Mouse (Mus musculus): ENCODE results near the gene Sirt4. TPM values are rescaled to one million over a fixed set of nuclear protein-coding genes. Genes with fewer than 3 reads are reported as not detected.
"Not testable (repeated sequence)": the region's sequence is repeated elsewhere in the genome, so short reads cannot be mapped to it uniquely, and the experiment has no call there.

Gene Sirt4
- polyA plus RNA-seq, 1 experiment from 2014 or later: 28.1 TPM

- ATAC-seq (ENCODE audit: insufficient number of reproducible peaks, insufficient read depth, low FRiP score, low TSS enrichment, low read depth): no peak
- 4% methylated on average over 15 of the region's 15 CpGs for WGBS
- peak overlapping the region; percentile 10; the same call in 1 of the 2 replicates for H3K4me3 ChIP-seq
- 0 out of 2 replicates have a peak, but pooled peaks cover 7% of the 10 kb centered on the region for H3K36me3 ChIP-seq
- H3K4me2 ChIP-seq: peak overlapping the region; percentile 53
- peak overlapping the region; percentile 71; the same call in 1 of the 2 replicates for H3K27ac ChIP-seq
- no peaks in the 10 kb centered on the region for H3K27me3 ChIP-seq
- peaks cover 66% of the 10 kb centered on the region for H3K4me1 ChIP-seq
- H3K9me3 ChIP-seq: no peaks in the 10 kb centered on the region
- peak overlapping the region; percentile 41 for H3K9ac ChIP-seq
These were observed 39.4 kb upstream of the Sirt4 start for GRCm38 (mm10) chr5:115523971-115524370.

- Histone ChIP-seq H3K27me3 (no peaks in the 10 kb centered on the region), H3K9ac (no peak overlapping the region), H3K27ac (peak overlapping the region; percentile 71), H3K9me3 (no peaks in the 10 kb centered on the region), H3K4me2 (no peak overlapping the region), H3K4me3 (no peak overlapping the region), H3K36me3 (0 out of 2 replicates have a peak, but pooled peaks cover 5% of the 10 kb centered on the region), H3K4me1 (peaks cover 63% of the 10 kb centered on the region)
- WGBS: 67% methylated on average over 15 of the region's 15 CpGs
- no peak for ATAC-seq (ENCODE audit: insufficient number of reproducible peaks, insufficient read depth, low FRiP score, low TSS enrichment, low read depth)
These were observed 38.5 kb upstream of the Sirt4 start for GRCm38 (mm10) chr5:115522981-115523499.

- H3K4me1 ChIP-seq: peaks cover 62% of the 10 kb centered on the region
- 0 out of 2 replicates have a peak, but pooled peaks cover 7% of the 10 kb centered on the region for H3K36me3 ChIP-seq
- 0 out of 2 replicates have a peak overlapping the region, but pooled peaks have one; percentile 27 for H3K9ac ChIP-seq
- no peak overlapping the region for H3K4me2 ChIP-seq
- no peak for ATAC-seq (ENCODE audit: insufficient number of reproducible peaks, insufficient read depth, low FRiP score, low TSS enrichment, low read depth)
- no peaks in the 10 kb centered on the region for H3K9me3 ChIP-seq
- no peak overlapping the region for H3K4me3 ChIP-seq
- no peaks in the 10 kb centered on the region for H3K27me3 ChIP-seq
- peak overlapping the region; percentile 71 for H3K27ac ChIP-seq
- 55% methylated on average over 4 of the region's 4 CpGs for WGBS
These were observed 38.0 kb upstream of the Sirt4 start for GRCm38 (mm10) chr5:115522531-115522930.

- H3K36me3 ChIP-seq: peaks cover 12% of the 10 kb centered on the region; the same call in 1 of the 2 replicates
- WGBS: 44% methylated on average over 20 of the region's 21 CpGs
- no peaks in the 10 kb centered on the region for H3K27me3 ChIP-seq
- H3K4me3 ChIP-seq: no peak overlapping the region
- no peak overlapping the region for H3K9ac ChIP-seq
- H3K4me2 ChIP-seq: no peak overlapping the region
- peaks cover 62% of the 10 kb centered on the region for H3K4me1 ChIP-seq
- no peak for ATAC-seq (ENCODE audit: insufficient number of reproducible peaks, insufficient read depth, low FRiP score, low TSS enrichment, low read depth)
- H3K27ac ChIP-seq: peak overlapping the region; percentile 71
- no peaks in the 10 kb centered on the region for H3K9me3 ChIP-seq
These were observed 37.3 kb upstream of the Sirt4 start for GRCm38 (mm10) chr5:115521553-115522461.

GRCm38 (mm10) chr5:115520325-115520869, 35.9 kb upstream of the Sirt4 start:
- Histone ChIP-seq H3K36me3 (peaks cover 18% of the 10 kb centered on the region; the same call in 1 of the 2 replicates), H3K27ac (peak overlapping the region; percentile 48), H3K27me3 (no peaks in the 10 kb centered on the region), H3K4me1 (peaks cover 62% of the 10 kb centered on the region), H3K9me3 (no peaks in the 10 kb centered on the region), H3K9ac (peak overlapping the region; percentile 11; the same call in 1 of the 2 replicates), H3K4me2 (no peak overlapping the region), H3K4me3 (no peak overlapping the region)
- ATAC-seq (ENCODE audit: insufficient number of reproducible peaks, insufficient read depth, low FRiP score, low TSS enrichment, low read depth): no peak
- WGBS: 46% methylated on average over 21 of the region's 21 CpGs

- H3K9ac ChIP-seq; ATAC-seq (ENCODE audit: insufficient number of reproducible peaks, insufficient read depth, low FRiP score, low TSS enrichment, low read depth); H3K27me3 ChIP-seq; H3K4me3 ChIP-seq; H3K4me2 ChIP-seq; H3K27ac ChIP-seq; H3K9me3 ChIP-seq: not testable (repeated sequence)
- Histone ChIP-seq H3K4me1 (peaks cover 62% of the 10 kb centered on the region), H3K36me3 (peaks cover 22% of the 10 kb centered on the region; the same call in 1 of the 2 replicates)
- 96% methylated on average over 8 of the region's 8 CpGs for WGBS
These were observed 33.7 kb upstream of the Sirt4 start for GRCm38 (mm10) chr5:115518214-115518613.

GRCm38 (mm10) chr5:115517501-115517900, 33.0 kb upstream of the Sirt4 start:
- no peak for ATAC-seq (ENCODE audit: insufficient number of reproducible peaks, insufficient read depth, low FRiP score, low TSS enrichment, low read depth)
- no peaks in the 10 kb centered on the region for H3K9me3 ChIP-seq
- H3K4me3 ChIP-seq: no peak overlapping the region
- H3K36me3 ChIP-seq: peaks cover 23% of the 10 kb centered on the region; the same call in 1 of the 2 replicates
- H3K9ac ChIP-seq: no peak overlapping the region
- no peak overlapping the region for H3K4me2 ChIP-seq
- 0 out of 2 replicates have a peak overlapping the region, but pooled peaks have one; percentile 11 for H3K27ac ChIP-seq
- no peaks in the 10 kb centered on the region for H3K27me3 ChIP-seq
- H3K4me1 ChIP-seq: peaks cover 55% of the 10 kb centered on the region
- 82% methylated on average over 9 of the region's 9 CpGs for WGBS

- 93% methylated on average over 7 of the region's 7 CpGs for WGBS
- Histone ChIP-seq H3K36me3 (peaks cover 23% of the 10 kb centered on the region; the same call in 1 of the 2 replicates), H3K4me1 (peaks cover 52% of the 10 kb centered on the region)
These were observed 32.4 kb upstream of the Sirt4 start for GRCm38 (mm10) chr5:115516908-115517307.

GRCm38 (mm10) chr5:115516081-115516907, 31.8 kb upstream of the Sirt4 start:
- Histone ChIP-seq H3K9me3 (no peaks in the 10 kb centered on the region), H3K4me1 (peaks cover 48% of the 10 kb centered on the region), H3K27ac (peak overlapping the region; percentile 95), H3K36me3 (peaks cover 23% of the 10 kb centered on the region; the same call in 1 of the 2 replicates), H3K9ac (no peak overlapping the region), H3K27me3 (no peaks in the 10 kb centered on the region), H3K4me2 (no peak overlapping the region; the same call in 1 of the 2 replicates), H3K4me3 (no peak overlapping the region)
- no peak for ATAC-seq (ENCODE audit: insufficient number of reproducible peaks, insufficient read depth, low FRiP score, low TSS enrichment, low read depth)
- WGBS: 88% methylated on average over 32 of the region's 32 CpGs

More at GRCm38 (mm10) chr5:115516908-115517307, 32.4 kb upstream of the Sirt4 start:
- Histone ChIP-seq H3K4me3 (no peak overlapping the region), H3K9me3 (no peaks in the 10 kb centered on the region), H3K27me3 (no peaks in the 10 kb centered on the region), H3K4me2 (no peak overlapping the region), H3K9ac (no peak overlapping the region), H3K27ac (peak overlapping the region; percentile 95; the same call in 1 of the 2 replicates)
- ATAC-seq (ENCODE audit: insufficient number of reproducible peaks, insufficient read depth, low FRiP score, low TSS enrichment, low read depth): no peak

GRCm38 (mm10) chr5:115514896-115515587, 30.5 kb upstream of the Sirt4 start:
- 18% methylated on average over 20 of the region's 20 CpGs for WGBS

More at GRCm38 (mm10) chr5:115514896-115515587, 30.5 kb upstream of the Sirt4 start:
- Histone ChIP-seq H3K27ac (peak overlapping the region; percentile 95), H3K27me3 (no peaks in the 10 kb centered on the region), H3K4me1 (peaks cover 51% of the 10 kb centered on the region), H3K9ac (peak overlapping the region; percentile 53), H3K9me3 (no peaks in the 10 kb centered on the region), H3K4me2 (peak overlapping the region; percentile 52), H3K4me3 (peak overlapping the region; percentile 13), H3K36me3 (peaks cover 23% of the 10 kb centered on the region; the same call in 1 of the 2 replicates)
- ATAC-seq (ENCODE audit: insufficient number of reproducible peaks, insufficient read depth, low FRiP score, low TSS enrichment, low read depth): peak; percentile 63

All from embryonic facial prominence, embryonic 13.5 days (tissue).